Mouse (Mus musculus): ENCODE measurements around the gene 1700007K13Rik. TPM values are rescaled to one million over a fixed set of nuclear protein-coding genes. Genes with fewer than 3 reads are reported as not detected.

1700007K13Rik gene
- polyA plus RNA-seq (2012; rRNA removed) = 0.22 and 0.25 TPM in 2 replicates

DNA sequence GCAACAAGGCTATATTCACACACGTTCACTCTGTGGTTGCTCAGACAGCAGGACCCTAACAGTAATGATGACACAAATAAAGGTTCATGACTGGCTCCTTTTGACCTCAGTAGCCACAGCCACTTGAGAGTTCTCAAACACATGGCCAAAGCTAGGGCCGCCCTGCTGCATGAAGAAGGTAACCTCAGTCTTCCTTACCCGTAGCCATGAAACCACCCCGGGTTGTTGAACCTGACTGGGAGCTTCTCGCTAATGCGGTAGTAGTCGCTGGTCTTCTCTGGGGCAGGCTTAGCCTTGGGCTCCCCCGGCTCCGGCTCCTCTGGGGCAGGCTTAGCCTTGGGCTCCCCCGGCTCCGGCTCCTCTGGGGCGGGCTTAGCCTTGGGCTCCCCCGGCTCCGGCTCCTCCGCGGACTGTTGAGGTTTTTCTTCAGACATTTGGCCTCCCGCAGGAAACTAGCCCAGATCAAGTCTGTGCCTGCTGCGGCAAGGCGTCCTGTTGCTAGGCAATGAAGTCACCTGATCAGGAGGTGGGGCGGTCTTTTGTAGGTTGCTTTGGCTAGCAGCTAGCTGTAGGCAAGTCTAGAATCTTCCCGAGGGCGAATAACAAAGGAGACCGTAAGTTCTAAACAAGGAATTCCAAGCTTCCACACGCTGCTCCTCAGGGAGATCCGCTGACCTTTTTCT lies at the start of gene 1700007K13Rik:
TSS of gene 1700007K13Rik (minus strand) at position 497 of the 683 bp plus-strand sequence.

DNA sequence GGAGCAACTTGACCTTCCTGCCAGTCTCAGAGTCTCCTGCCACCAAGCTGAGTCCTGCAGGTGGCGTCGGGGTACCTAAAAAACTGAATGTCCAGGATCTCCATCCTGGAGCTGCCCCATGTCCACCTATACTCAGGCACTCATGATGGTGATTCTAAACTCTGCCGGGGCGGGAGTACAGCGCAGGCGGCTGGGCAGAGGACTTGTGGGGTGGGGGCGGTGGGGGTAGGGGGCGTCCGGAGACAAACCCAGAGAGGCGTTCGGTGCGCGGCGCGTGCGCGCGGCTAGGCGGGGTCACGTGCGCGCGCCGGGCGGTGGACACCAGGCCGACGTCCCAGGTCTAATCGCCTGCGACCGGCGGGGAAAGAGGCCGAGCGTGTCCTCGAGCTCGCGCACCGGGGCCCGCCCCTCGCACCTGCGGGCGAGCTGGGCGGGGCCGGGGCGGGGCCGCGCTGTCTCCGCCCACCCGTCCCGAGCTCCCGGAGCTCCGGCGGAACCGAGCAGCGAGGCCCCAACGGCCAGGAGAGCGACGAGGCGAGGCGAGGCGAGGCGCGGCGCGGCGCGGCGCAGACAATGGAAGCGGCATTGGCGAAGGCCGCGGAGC lies 46.8 kb upstream of the 1700007K13Rik start, which contains the start of gene Ralgds:
TSS of gene Ralgds (plus strand) at position 328 of the 604 bp plus-strand sequence.

DNA sequence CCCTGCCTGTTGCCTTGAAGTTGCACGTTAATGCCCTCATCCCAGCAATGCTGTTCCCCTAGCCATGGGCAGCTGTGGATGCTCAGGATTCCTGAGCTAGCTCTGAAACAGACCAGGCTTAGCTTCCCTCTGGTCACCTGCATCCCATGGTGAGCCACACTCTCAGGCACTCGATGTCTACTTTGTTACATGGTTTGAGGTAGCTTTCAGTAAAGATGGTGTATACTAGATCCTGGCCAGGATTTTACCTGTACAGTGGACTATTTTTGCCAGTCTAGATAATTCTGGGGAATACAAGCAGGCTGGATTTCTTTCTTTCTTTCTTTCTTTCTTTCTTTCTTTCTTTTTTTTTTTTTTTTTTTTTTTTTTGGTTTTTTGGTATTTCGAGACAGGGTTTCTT lies 39.7 kb upstream of the 1700007K13Rik start, which contains the start of gene Gm10134:
TSS of gene Gm10134 (plus strand) at position 301 of the 400 bp plus-strand sequence.

DNA sequence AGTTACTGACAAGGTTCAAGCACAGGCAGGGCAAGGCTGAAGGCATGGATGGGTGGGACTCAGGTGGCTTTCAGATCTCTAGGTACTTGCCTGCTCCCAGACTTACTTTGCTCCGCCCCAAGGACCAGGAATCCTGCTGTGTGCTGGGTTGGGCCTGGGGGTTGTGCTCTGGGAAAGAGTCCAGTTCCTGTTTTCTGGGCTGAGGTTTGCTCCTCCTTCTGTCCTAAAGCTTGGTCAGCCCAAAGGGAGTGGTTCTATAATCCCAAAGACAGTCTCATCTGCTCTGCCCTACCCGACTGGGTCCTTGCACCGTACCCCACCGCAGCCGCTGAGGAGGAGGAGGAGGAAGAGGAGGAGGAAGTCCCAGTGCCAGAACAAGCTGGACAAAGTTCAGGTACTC lies 30.5 kb upstream of the 1700007K13Rik start, which contains the start of gene Gbgt1:
TSS of gene Gbgt1 (plus strand) at position 221 of the 400 bp plus-strand sequence.

DNA sequence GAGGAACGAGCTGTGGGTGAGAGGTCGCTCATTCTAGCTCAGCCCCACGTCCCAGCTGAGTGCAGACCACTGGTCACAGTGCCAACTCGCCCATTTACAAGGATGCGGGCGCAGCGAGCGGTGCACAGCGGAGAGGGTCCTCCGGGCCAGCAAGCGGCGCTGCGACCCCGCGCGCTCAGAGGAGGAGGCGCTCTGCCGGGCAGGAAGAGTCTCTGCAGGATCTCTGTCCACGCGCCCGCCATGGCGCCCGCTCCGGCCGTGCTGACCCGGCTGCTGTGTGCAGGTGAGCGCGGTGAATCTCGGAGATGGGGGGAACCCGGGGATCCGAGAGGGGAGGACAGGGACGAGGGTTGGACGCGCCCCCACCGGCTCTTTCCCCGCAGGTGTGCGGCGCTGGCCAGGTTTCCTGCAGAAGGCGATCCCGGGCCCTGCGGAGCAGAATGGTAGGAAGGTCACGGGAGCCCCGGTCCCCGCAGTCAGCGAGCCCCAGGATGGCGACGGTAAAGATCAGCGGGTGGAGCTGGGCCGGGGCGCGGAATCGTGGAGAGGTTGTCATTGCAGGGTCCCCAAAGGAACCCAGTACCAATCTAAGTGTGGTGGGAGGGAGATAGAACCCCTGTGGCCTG lies 1.8 kb upstream of the 1700007K13Rik start, which contains the start of gene Mrps2:
TSS of gene Mrps2 (plus strand) at position 207 of the 626 bp plus-strand sequence.

DNA sequence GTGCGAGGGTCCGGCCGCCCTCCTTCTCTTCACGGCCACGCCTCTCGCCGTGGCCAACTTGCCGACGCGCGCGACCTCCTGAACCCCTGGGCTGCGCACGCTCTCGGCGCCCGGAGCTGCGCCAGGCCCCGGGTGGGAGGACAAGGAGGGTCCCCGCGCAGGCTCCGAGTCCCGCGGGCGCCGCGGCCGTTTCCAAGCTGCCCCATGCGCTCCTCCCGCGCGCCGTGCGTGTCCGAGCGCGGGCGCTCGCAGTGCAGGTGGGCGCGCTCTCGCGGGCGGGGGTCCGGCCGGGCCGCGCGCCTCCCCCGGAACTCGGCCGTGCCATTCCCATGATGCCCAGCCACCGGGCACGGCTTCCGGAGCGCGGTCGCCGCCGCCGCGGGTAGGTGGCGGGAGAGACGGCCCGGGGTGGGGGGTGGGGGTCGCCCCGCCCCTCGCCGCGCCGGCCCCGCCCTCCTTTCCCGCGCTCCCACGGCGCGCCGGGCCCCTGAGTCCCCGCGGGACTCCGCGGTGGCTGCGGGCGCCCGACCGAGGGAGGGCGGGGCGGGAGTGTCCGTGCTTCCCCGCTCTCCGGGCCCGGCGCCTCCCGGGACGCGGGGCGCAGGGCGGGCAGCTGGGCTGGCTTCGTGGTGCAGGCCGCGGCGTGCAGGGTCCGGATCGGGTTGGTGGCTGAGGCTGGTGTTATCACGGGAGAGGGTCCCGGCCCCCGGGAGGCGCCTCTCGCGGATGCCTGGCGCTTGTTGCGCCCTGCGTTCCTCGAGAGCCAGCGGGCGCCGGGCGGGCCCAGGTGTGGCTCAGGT lies 19.4 kb downstream of the 1700007K13Rik start, which contains the start of gene Ppp1r26:
TSS of gene Ppp1r26 (plus strand) at position 286 of the 800 bp plus-strand sequence.

Other genes starting within 250 kb of the 1700007K13Rik start
- 0.49 and 1.4 TPM in 2 replicates for gene Ppp1r26, start 19.5 kb downstream of the 1700007K13Rik start, polyA plus RNA-seq (2012; rRNA removed)
- 17.2 and 17.7 TPM in 2 replicates for gene Mrps2, start 1.7 kb upstream of the 1700007K13Rik start, polyA plus RNA-seq (2012; rRNA removed)
- gene Gbgt1, start 30.6 kb upstream of the 1700007K13Rik start, polyA plus RNA-seq (2012; rRNA removed) = 1.1 and 1.6 TPM in 2 replicates
- not detected in 2 replicates for gene Gm10134, start 39.8 kb upstream of the 1700007K13Rik start, polyA plus RNA-seq (2012; rRNA removed)
- 48.5 and 55.5 TPM in 2 replicates for gene Ralgds, start 46.8 kb upstream of the 1700007K13Rik start, polyA plus RNA-seq (2012; rRNA removed)
- gene Cel, start 97.1 kb upstream of the 1700007K13Rik start, polyA plus RNA-seq (2012; rRNA removed) = 6.1 and 8.1 TPM in 2 replicates
- gene Gtf3c5, start 117.4 kb upstream of the 1700007K13Rik start, polyA plus RNA-seq (2012; rRNA removed) = 7.6 and 8.2 TPM in 2 replicates
- 0.58 and 0.78 TPM in 2 replicates for gene Gfi1b, start 155.7 kb upstream of the 1700007K13Rik start, polyA plus RNA-seq (2012; rRNA removed)
- gene Tsc1, start 174.9 kb upstream of the 1700007K13Rik start, polyA plus RNA-seq (2012; rRNA removed) = 2.8 and 4.8 TPM in 2 replicates
- 0.35 and 0.47 TPM in 2 replicates for gene Spaca9, start 233.4 kb upstream of the 1700007K13Rik start, polyA plus RNA-seq (2012; rRNA removed)
- 0.08 and 0.12 TPM in 2 replicates for gene Ak8, start 233.8 kb upstream of the 1700007K13Rik start, polyA plus RNA-seq (2012; rRNA removed)

Measured in stomach, adult 2 months (tissue).